Mouse (Mus musculus): Measurements from ENCODE around the gene Slit2. TPM values are rescaled to one million over a fixed set of nuclear protein-coding genes. Genes with fewer than 3 reads are reported as not detected.
A peak's percentile ranks its signal among the peaks of the same experiment; 100 is the strongest.
"Not testable (repeated sequence)": the region's sequence is repeated elsewhere in the genome, so short reads cannot be mapped to it uniquely, and the experiment has no call there.

Gene Slit2
- total and polyA plus RNA-seq, 2 experiments, result 0.09 to 0.13 TPM

GRCm38 (mm10) chr5:48225500-48225899 is 242.6 kb downstream of the Slit2 start:
- 58% methylated on average over 2 of the region's 2 CpGs for WGBS
- no peak overlapping the region for H3K27ac ChIP-seq (replicated peaks; ENCODE audit: insufficient read depth, low read depth, low read length)
- no peak for DNase-seq (ENCODE audit: extremely low read depth, low read depth, low spot score)
- H3K4me1 ChIP-seq (ENCODE audit: control insufficient read depth, insufficient read depth, low read length), result no peaks in the 10 kb centered on the region
- no peaks in the 10 kb centered on the region for H3K27me3 ChIP-seq (ENCODE audit: control insufficient read depth, insufficient read depth, low read length)
- H3K36me3 ChIP-seq (ENCODE audit: control insufficient read depth, insufficient read depth, low read length), result no peaks in the 10 kb centered on the region
- no peak overlapping the region for H3K9ac ChIP-seq (ENCODE audit: low read depth, low read length)
- no peak overlapping the region for H3K4me3 ChIP-seq (ENCODE audit: insufficient read depth, low read depth, low read length)
- no peak for TF ChIP-seq POLR2A (IDR thresholded peaks at IDR 0.05; ENCODE audit: extremely low read depth, insufficient read depth, low read length)
- no peak for TF ChIP-seq CTCF (IDR thresholded peaks at IDR 0.05; ENCODE audit: low read depth, low read length)
- H3K79me2 ChIP-seq (ENCODE audit: control insufficient read depth, insufficient read depth, low read length), result no peaks in the 10 kb centered on the region

DNA sequence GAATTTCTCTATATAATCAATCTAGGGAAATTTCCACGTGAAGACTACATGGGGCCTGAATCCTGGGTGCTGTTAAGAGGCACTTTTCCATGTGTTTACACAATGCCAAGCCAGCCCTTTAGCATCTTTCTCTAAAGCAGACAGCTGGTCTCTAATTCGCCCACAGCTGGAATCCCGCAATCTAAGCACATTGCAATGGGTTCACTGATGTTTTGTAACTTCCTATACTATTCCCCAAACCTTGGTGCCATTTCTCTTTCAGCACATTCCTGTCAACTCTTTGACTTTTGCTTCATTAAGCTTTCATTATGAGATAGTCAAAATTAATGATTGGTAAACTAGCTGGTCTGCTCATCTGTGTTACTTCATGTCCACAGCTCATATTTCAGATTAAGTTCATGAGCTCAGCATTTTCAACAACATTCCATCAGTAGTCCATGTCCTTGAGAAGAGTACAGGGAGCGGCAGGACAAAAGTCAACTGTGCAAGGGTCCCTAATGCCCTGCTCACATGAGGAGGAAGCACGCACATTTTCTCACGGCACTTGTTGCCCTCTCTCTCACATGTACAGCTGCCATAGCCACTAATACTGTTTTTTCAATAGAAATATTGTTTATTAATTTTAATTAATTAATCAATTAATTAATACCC is 247.6 kb downstream of the Slit2 start:
- DNase-seq (ENCODE audit: extremely low read depth, low read depth, low spot score), result no peak
- WGBS, result 79% methylated on average over 6 of the region's 6 CpGs
- Histone ChIP-seq H3K79me2 (ENCODE audit: control insufficient read depth, insufficient read depth, low read length) (no peaks in the 10 kb centered on the region), H3K4me1 (ENCODE audit: control insufficient read depth, insufficient read depth, low read length) (no peaks in the 10 kb centered on the region), H3K27me3 (ENCODE audit: control insufficient read depth, insufficient read depth, low read length) (no peaks in the 10 kb centered on the region), H3K9ac (ENCODE audit: low read depth, low read length) (no peak overlapping the region), H3K36me3 (ENCODE audit: control insufficient read depth, insufficient read depth, low read length) (no peaks in the 10 kb centered on the region), H3K4me3 (ENCODE audit: insufficient read depth, low read depth, low read length) (no peak overlapping the region), H3K27ac (replicated peaks; ENCODE audit: insufficient read depth, low read depth, low read length) (no peak overlapping the region)
- TF ChIP-seq POLR2A (IDR thresholded peaks at IDR 0.05; ENCODE audit: extremely low read depth, insufficient read depth, low read length) (no peak), CTCF (IDR thresholded peaks at IDR 0.05; ENCODE audit: low read depth, low read length) (no peak)

GRCm38 (mm10) chr5:48234728-48235127 is 251.8 kb downstream of the Slit2 start:
- H3K27ac ChIP-seq (replicated peaks; ENCODE audit: insufficient read depth, low read depth, low read length), result no peak overlapping the region
- no peaks in the 10 kb centered on the region for H3K4me1 ChIP-seq (ENCODE audit: control insufficient read depth, insufficient read depth, low read length)
- no peak for DNase-seq (ENCODE audit: extremely low read depth, low read depth, low spot score)
- H3K36me3 ChIP-seq (ENCODE audit: control insufficient read depth, insufficient read depth, low read length), result no peaks in the 10 kb centered on the region
- 73% methylated on average over 4 of the region's 4 CpGs for WGBS
- no peak overlapping the region for H3K4me3 ChIP-seq (ENCODE audit: insufficient read depth, low read depth, low read length)
- no peaks in the 10 kb centered on the region for H3K79me2 ChIP-seq (ENCODE audit: control insufficient read depth, insufficient read depth, low read length)
- no peak for TF ChIP-seq POLR2A (IDR thresholded peaks at IDR 0.05; ENCODE audit: extremely low read depth, insufficient read depth, low read length)
- H3K9ac ChIP-seq (ENCODE audit: low read depth, low read length), result no peak overlapping the region
- no peaks in the 10 kb centered on the region for H3K27me3 ChIP-seq (ENCODE audit: control insufficient read depth, insufficient read depth, low read length)

DNA sequence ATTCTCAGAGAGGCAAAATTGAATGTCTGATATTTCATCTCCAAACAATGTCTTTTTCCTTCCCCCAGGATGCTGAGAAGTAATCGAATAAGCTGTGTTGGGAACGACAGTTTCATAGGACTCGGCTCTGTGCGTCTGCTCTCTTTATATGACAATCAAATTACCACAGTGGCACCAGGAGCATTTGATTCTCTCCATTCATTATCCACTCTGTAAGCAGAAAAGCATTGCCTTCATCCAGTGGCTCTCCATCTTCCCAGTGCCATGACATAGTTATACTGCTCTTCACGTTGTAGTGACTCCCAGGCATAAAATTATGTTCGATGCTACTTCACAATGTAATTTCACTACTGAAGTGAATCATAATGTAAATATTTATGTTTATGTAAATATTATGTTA is 252.3 kb downstream of the Slit2 start:
- no peaks in the 10 kb centered on the region for H3K79me2 ChIP-seq (ENCODE audit: control insufficient read depth, insufficient read depth, low read length)
- TF ChIP-seq POLR2A (IDR thresholded peaks at IDR 0.05; ENCODE audit: extremely low read depth, insufficient read depth, low read length) (no peak), CTCF (IDR thresholded peaks at IDR 0.05; ENCODE audit: low read depth, low read length) (no peak)
- no peaks in the 10 kb centered on the region for H3K36me3 ChIP-seq (ENCODE audit: control insufficient read depth, insufficient read depth, low read length)
- no peak overlapping the region for H3K27ac ChIP-seq (replicated peaks; ENCODE audit: insufficient read depth, low read depth, low read length)
- H3K4me3 ChIP-seq (ENCODE audit: insufficient read depth, low read depth, low read length), result no peak overlapping the region
- 89% methylated on average over 6 of the region's 6 CpGs for WGBS
- H3K27me3 ChIP-seq (ENCODE audit: control insufficient read depth, insufficient read depth, low read length), result no peaks in the 10 kb centered on the region
- H3K4me1 ChIP-seq (ENCODE audit: control insufficient read depth, insufficient read depth, low read length), result no peaks in the 10 kb centered on the region
- no peak overlapping the region for H3K9ac ChIP-seq (ENCODE audit: low read depth, low read length)
- no peak for DNase-seq (ENCODE audit: extremely low read depth, low read depth, low spot score)

DNA sequence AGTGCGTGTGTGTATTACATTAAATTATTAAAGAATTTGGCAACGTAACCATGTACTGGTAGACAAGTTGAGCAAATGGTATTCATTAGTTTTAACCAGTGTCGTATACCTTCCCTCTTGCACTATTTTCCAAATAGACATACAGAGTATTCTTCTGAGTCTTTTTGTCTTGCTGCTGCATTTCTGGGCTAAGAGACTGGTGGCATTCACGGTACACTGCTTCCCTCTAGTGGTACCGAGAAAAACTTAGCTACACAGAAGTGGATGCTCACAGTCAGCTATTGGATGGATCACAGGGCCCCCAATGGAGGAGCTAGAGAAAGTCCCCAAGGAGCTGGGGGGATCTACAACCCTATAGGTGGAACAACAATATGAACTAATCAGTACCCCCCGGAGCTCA is 257.8 kb downstream of the Slit2 start:
- H3K4me3 ChIP-seq (ENCODE audit: insufficient read depth, low read depth, low read length); H3K27me3 ChIP-seq (ENCODE audit: control insufficient read depth, insufficient read depth, low read length); H3K36me3 ChIP-seq (ENCODE audit: control insufficient read depth, insufficient read depth, low read length); H3K9ac ChIP-seq (ENCODE audit: low read depth, low read length); H3K79me2 ChIP-seq (ENCODE audit: control insufficient read depth, insufficient read depth, low read length); H3K27ac ChIP-seq (replicated peaks; ENCODE audit: insufficient read depth, low read depth, low read length); H3K4me1 ChIP-seq (ENCODE audit: control insufficient read depth, insufficient read depth, low read length): not testable (repeated sequence)
- DNase-seq (ENCODE audit: extremely low read depth, low read depth, low spot score), result peak; percentile 15
- TF ChIP-seq CTCF (IDR thresholded peaks at IDR 0.05; ENCODE audit: low read depth, low read length), result peak; percentile 37
- 33% methylated on average over 6 of the region's 6 CpGs for WGBS

DNA sequence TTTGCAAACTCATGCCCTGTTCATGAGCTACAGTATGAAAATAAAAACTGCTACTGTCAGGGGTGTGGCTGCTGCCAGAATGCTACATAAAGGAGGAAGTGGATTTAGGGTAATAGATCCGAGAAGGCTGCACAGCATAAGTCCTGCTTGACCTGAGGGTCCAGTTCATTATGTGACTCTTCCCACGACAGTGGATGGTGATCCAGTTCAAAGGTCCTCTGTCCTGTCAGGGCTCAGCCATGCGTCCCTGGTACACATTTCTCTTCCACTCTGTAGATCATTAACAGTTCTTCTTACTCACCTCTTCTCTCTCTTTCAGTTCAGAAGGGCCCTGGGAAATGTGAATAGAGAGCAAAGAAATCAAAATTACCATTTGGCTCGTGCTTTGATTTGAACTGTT is 265.4 kb downstream of the Slit2 start:
- DNase-seq (ENCODE audit: extremely low read depth, low read depth, low spot score), result peak; percentile 16
- no peak overlapping the region for H3K27ac ChIP-seq (replicated peaks; ENCODE audit: insufficient read depth, low read depth, low read length)
- H3K4me3 ChIP-seq (ENCODE audit: insufficient read depth, low read depth, low read length), result no peak overlapping the region
- no peaks in the 10 kb centered on the region; the same call in 1 of the 2 replicates for H3K4me1 ChIP-seq (ENCODE audit: control insufficient read depth, insufficient read depth, low read length)
- H3K36me3 ChIP-seq (ENCODE audit: control insufficient read depth, insufficient read depth, low read length), result no peaks in the 10 kb centered on the region
- TF ChIP-seq POLR2A (IDR thresholded peaks at IDR 0.05; ENCODE audit: extremely low read depth, insufficient read depth, low read length), result no peak
- no peak for TF ChIP-seq CTCF (IDR thresholded peaks at IDR 0.05; ENCODE audit: low read depth, low read length)
- no peaks in the 10 kb centered on the region for H3K27me3 ChIP-seq (ENCODE audit: control insufficient read depth, insufficient read depth, low read length)
- WGBS, result 12% methylated on average over 4 of the region's 4 CpGs
- H3K79me2 ChIP-seq (ENCODE audit: control insufficient read depth, insufficient read depth, low read length), result no peaks in the 10 kb centered on the region
- no peak overlapping the region for H3K9ac ChIP-seq (ENCODE audit: low read depth, low read length)
